Mouse (Mus musculus): ENCODE results near the gene Dpf2. TPM values are rescaled to one million over a fixed set of nuclear protein-coding genes. Genes with fewer than 3 reads are reported as not detected.
A peak's percentile ranks its signal among the peaks of the same experiment; 100 is the strongest.

Gene Dpf2
- total RNA-seq, 2 experiments from 2014 or later, result 108 to 126 TPM

DNA sequence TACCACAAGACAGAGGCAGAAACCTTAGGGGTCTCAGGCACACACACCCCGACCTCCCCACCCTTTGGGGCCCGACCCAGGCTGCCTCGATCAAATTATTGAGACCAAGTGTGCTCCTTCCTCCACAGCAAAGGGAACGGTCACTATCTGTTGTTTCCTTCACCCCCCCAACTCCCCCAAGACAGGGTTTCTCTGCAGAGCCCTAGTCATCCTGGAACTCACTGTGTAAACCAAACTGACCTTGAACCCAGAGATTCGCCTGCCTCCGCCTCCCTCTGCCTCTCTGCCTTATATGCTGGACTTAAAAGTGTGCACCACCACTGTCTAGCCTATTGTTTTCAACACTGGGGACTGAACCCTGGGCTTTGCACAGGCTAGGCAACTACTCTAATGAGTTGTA, 41.1 kb downstream of the Dpf2 start:
- no peak for ATAC-seq (replicated peaks; ENCODE audit: poor library complexity, severe bottlenecking)

DNA sequence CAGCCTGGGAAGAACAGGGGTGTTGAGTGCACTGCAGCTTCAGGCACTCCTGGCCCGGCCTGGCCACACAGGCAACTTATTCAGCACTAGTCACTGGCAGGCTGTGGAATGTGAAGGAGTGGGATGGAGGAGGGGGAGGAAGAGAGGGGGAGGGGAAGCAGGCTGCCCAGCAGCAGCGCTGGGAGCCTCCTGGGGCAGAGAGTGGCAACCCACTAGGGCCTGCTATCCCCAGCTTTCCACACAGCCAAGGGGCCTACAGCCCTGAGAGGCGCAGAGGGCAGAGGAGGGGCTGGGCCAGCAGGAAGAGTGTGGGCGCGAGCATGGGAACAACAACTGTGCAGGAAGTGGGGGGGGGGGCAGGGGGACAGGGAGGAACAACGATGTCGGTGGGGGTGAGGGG, 41.5 kb downstream of the Dpf2 start:
- ATAC-seq (replicated peaks; ENCODE audit: poor library complexity, severe bottlenecking), result no peak

- no peak for ATAC-seq (replicated peaks; ENCODE audit: poor library complexity, severe bottlenecking)
Measured at GRCm38 (mm10) chr19:5868096-5868495, 44.7 kb downstream of the Dpf2 start.

DNA sequence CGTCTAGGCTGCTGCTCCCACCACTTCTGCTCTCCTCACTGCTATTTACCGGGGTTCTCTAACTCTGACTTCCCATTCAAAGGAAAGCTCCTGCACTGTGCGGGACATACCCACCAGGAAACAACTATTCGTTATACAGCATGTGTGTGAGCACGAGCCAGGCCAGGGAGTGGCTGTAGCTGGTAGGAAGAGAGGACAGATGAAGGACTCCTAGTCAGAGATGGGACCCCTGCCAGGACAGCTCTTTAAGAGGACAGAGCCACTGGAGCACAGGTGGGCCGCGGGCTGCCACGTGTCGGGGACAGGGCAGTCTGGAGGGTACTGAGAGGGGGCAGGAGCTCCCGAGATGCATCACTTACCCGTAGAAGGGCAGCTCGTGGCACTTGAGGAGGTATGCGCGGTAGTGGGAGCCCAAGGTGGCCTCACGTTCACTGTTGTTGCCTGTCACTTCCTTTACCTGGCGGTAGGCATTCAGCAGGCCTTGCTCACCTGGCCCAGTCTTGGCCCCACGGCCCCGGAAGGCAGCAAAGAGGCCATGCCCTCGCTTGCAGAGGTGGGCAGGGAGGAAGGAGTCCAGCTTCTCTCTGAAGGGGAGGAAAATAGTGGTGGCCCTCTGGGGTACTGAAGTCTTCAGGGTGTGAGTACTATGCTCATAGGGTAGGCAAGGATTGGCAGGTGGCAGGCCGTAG, 48.0 kb downstream of the Dpf2 start:
- ATAC-seq (replicated peaks; ENCODE audit: poor library complexity, severe bottlenecking), result no peak

DNA sequence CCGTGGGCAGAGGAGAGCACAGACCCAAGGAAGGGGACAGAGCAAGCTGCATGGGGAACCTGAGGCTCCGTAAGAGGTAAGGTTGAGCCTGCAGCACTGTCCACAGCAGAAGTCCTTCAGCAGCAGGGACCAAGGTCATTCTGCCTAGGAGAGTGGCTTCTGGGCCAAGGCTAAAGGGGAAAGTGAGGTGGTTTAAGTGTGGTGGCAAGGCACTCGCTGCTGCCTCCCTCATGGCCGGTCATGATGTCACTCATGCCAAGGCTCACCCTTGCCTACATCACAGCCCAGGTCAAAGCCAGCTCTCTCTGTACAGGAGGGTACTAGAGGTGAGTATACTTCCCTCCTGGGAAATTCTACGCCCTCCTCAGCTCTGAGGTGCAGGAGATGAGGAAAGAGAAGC, 49.0 kb downstream of the Dpf2 start:
- no peak for ATAC-seq (replicated peaks; ENCODE audit: poor library complexity, severe bottlenecking)

GRCm38 (mm10) chr19:5862335-5863085, 50.3 kb downstream of the Dpf2 start:
- ATAC-seq (replicated peaks; ENCODE audit: poor library complexity, severe bottlenecking), result no peak

GRCm38 (mm10) chr19:5856604-5857003, 56.2 kb downstream of the Dpf2 start:
- no peak for ATAC-seq (replicated peaks; ENCODE audit: poor library complexity, severe bottlenecking)

- ATAC-seq (replicated peaks; ENCODE audit: poor library complexity, severe bottlenecking), result no peak
Measured at GRCm38 (mm10) chr19:5852035-5852722, 60.6 kb downstream of the Dpf2 start.

DNA sequence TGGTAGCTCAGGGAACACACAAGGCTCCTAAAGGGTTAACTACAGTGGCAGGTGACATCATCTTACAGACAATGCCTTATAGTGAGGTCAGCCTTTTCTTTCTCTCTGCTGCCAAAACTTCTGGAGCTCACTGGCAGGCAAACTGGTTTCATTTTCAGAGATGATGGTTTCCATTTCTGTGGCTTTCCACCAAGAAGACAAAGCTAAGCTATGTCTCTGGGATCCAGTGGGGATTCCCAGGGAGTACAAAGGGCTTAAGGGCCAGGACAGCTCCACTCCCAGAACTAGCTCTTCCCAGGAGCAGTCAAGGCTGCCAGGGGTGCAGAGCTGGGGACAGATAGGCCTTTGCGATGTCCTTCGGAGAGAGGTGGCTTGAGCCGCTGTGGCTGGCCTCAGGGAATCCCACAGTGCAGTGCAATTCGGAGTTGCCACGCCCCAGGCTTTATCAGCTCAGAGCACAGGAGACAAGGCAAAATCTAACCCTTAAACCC, 61.3 kb downstream of the Dpf2 start:
- ATAC-seq (replicated peaks; ENCODE audit: poor library complexity, severe bottlenecking), result no peak

DNA sequence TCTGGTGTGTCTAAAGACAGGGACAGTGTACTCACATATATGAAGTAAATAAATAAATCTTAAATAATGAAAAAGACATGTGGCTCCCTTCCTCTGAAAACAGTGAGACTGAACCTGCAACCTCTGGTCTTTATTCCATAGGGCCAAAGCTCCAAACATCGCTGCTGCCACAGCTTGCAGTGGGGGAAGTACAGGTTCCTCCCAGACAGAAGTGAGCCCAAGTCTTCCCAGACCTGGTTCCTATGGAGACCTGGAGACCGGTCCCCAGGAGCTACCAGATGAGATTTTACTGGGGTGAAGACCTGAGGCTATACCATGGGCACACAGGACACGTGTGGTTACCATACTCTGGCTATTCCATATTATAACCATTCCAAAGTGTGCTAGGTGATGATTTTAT, 62.0 kb downstream of the Dpf2 start:
- no peak for ATAC-seq (replicated peaks; ENCODE audit: poor library complexity, severe bottlenecking)

GRCm38 (mm10) chr19:5849843-5850527, 62.8 kb downstream of the Dpf2 start:
- ATAC-seq (replicated peaks; ENCODE audit: poor library complexity, severe bottlenecking), result peak; percentile 32

- ATAC-seq (replicated peaks; ENCODE audit: poor library complexity, severe bottlenecking), result peak; percentile 7
Measured at GRCm38 (mm10) chr19:5848826-5849672, 63.8 kb downstream of the Dpf2 start.

GRCm38 (mm10) chr19:5848032-5848825, 64.6 kb downstream of the Dpf2 start:
- no peak for ATAC-seq (replicated peaks; ENCODE audit: poor library complexity, severe bottlenecking)

GRCm38 (mm10) chr19:5847306-5847796, 65.5 kb downstream of the Dpf2 start:
- no peak for ATAC-seq (replicated peaks; ENCODE audit: poor library complexity, severe bottlenecking)

DNA sequence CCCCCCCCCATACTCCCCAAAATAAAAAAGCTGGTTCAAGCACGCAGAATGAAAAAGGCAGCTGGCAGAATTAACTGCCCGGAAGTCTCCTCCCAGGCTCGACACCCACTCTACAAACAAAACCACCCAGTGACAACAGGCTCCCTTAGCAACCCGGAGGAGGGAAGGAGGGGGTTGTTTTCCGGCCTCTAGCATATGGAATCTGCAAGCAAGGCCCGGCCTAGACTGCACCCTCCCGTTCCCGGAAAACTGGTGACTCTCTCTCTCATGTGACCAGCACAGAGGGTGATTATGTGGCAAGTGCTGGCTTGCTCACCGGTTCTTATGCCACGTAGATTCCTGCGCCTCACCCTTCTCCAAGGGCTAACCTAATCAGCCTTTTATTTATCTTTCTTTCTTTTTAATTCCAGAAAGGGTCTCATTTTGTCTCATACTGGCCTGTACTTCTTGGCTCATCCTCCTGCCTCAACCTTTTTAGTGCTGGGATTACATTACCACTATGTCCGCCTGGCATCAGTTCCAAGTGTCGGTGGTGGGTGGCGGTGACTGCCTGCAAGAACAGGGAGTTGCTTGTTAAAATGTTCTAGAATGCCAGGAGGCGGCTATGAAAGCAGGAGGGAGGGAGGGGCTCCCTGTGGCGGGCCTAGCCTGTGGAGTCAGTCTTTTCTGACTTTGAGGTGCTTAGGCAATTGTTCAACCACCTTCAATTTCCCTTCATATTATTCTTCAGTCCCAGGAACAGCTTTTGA, 66.1 kb downstream of the Dpf2 start:
- peak; percentile 17 for ATAC-seq (replicated peaks; ENCODE audit: poor library complexity, severe bottlenecking)
